Mouse (Mus musculus) forebrain, embryonic 16.5 days (tissue): ENCODE measurements around the gene Zranb3. TPM values are rescaled to one million over a fixed set of nuclear protein-coding genes. Genes with fewer than 3 reads are reported as not detected.
"Not testable (repeated sequence)": the region's sequence is repeated elsewhere in the genome, so short reads cannot be mapped to it uniquely, and the experiment has no call there.

ENCODE experiments used
- ATAC-seq: fragments of 200-750 bp; cut with Nextera tagmentation; 2 replicates; pipeline ENCODE4 v1.8.0; 2017; ENCODE audit warnings: mild to moderate bottlenecking, moderate library complexity
- H3K27ac ChIP-seq: fragments of 300-500 bp; sonication (generic); 2 replicates; pipeline ENCODE4 v1.5.1; 2014; ENCODE audit warnings: low read length, control low read depth
- H3K27me3 ChIP-seq: fragments of 300-500 bp; sonication (generic); replicated peaks from 2 replicates; pipeline ENCODE4 v1.6.1; 2014; ENCODE audit warnings: low read length; ENCODE audit not compliant: control insufficient read depth, insufficient read depth
- H3K36me3 ChIP-seq: fragments of 300-500 bp; sonication (generic); 2 replicates; pipeline ENCODE4 v1.6.1; 2014; ENCODE audit not compliant: control insufficient read depth, insufficient read depth
- H3K4me1 ChIP-seq: fragments of 300-500 bp; sonication (generic); replicated peaks from 2 replicates; pipeline ENCODE4 v1.6.1; 2014; ENCODE audit warnings: low read length; ENCODE audit not compliant: control insufficient read depth, insufficient read depth
- H3K4me2 ChIP-seq: fragments of 300-500 bp; sonication (generic); 2 replicates; pipeline ENCODE4 v1.6.1; 2014; ENCODE audit warnings: mild to moderate bottlenecking, low read length, control low read depth
- H3K4me3 ChIP-seq: fragments of 300-500 bp; sonication (generic); replicated peaks from 2 replicates; pipeline ENCODE4 v1.5.1; 2014; ENCODE audit warnings: mild to moderate bottlenecking, low read length, control low read depth
- H3K9ac ChIP-seq: fragments of 300-500 bp; sonication (generic); replicated peaks from 2 replicates; pipeline ENCODE4 v1.6.1; 2014; ENCODE audit warnings: low read depth, low read length, control low read depth
- H3K9me3 ChIP-seq: fragments of 300-500 bp; sonication (generic); 2 replicates; pipeline ENCODE4 v1.6.1; 2016; ENCODE audit warnings: low read length; ENCODE audit not compliant: control insufficient read depth
- WGBS: fragments of 180-500 bp; shearing (Covaris S2); extraction: QIAGEN DNeasy Blood & Tissue Kit; methylation state at CpG from one replicate; pipeline ENCODE4 v1.1.7; 2014; 5-methylcytosine and 5-hydroxymethylcytosine counted together
- polyA plus RNA-seq: library from polyadenylated mRNA; unstranded; fragments of >200 nt; fragmentation: Nextera tagmentation; extraction: Ambion mirVana; gene quantifications from 2 replicates; pipeline ENCODE4 v1.2.1, GENCODE M21; 2015

Gene Zranb3
- polyA plus RNA-seq, 1 experiment from 2014 or later, result 4.7 TPM

- Histone ChIP-seq H3K27ac (peak overlapping the region; percentile 65), H3K27me3 (no peaks in the 10 kb centered on the region), H3K4me1 (peaks cover 12% of the 10 kb centered on the region), H3K4me2 (no peak overlapping the region; the same call in 1 of the 2 replicates), H3K9me3 (no peaks in the 10 kb centered on the region), H3K9ac (no peak overlapping the region), H3K4me3 (no peak overlapping the region), H3K36me3 (no peaks in the 10 kb centered on the region)
- WGBS, result 24% methylated on average over 5 of the region's 5 CpGs
- ATAC-seq, result peak; percentile 59; the same call in 1 of the 2 replicates
Measured at GRCm38 (mm10) chr1:127958801-127959200, 144.0 kb downstream of the Zranb3 start.

DNA sequence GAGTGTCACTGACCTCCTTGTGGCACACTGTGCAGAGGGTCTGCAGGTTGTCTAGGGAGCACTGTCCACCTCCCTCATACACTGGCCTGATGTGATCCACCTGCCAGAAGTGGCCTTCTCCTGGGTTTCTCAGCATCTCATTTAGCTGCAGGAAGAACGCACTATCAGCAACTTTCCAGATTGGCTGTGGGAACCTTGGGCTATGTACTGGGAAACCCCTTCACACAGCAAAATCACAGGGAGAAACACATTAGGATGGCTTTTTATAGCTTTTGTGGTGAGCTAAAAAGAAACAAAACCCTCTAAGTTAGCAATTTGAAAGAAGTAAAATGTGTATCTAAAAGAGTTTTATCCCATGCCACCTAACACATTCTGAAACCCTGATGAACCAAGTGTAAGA is 146.3 kb downstream of the Zranb3 start:
- ATAC-seq, result no peak
- Histone ChIP-seq H3K4me1 (peaks cover 12% of the 10 kb centered on the region), H3K9ac (no peak overlapping the region), H3K4me2 (no peak overlapping the region), H3K9me3 (no peaks in the 10 kb centered on the region), H3K4me3 (no peak overlapping the region), H3K36me3 (no peaks in the 10 kb centered on the region), H3K27me3 (no peaks in the 10 kb centered on the region), H3K27ac (no peak overlapping the region)
- WGBS, result 91% methylated on average over 1 of the region's 1 CpGs

DNA sequence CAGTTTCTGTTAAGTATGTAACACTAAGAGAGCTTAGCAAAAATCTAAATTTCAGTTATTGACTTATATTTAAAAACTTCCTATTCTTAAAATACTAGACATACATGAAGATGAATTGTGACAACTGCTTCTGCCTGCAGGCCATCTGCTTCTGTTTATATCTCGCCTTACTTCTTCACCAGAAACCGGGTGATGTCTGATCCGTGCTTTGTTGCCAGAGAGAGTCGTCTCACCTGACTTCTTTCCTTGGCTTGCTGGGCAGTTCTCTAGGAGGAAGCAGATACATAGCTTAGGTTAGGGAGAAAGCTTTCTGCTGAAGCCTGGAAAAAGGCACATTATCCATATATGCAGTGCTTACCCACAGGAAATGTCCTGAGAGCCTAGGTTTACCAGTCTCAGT is 148.0 kb downstream of the Zranb3 start:
- no peak overlapping the region for H3K4me3 ChIP-seq
- H3K9ac ChIP-seq, result no peak overlapping the region
- WGBS, result 72% methylated on average over 4 of the region's 4 CpGs

GRCm38 (mm10) chr1:127954198-127954597 is 148.6 kb downstream of the Zranb3 start:
- H3K9ac ChIP-seq, H3K27me3 ChIP-seq, H3K27ac ChIP-seq, H3K36me3 ChIP-seq, H3K4me2 ChIP-seq, H3K4me3 ChIP-seq, H3K9me3 ChIP-seq, H3K4me1 ChIP-seq, ATAC-seq: not testable (repeated sequence)
- WGBS, result 73% methylated on average over 4 of the region's 4 CpGs

More for the DNA sequence above, 148.0 kb downstream of the Zranb3 start:
- H3K4me1 ChIP-seq, result peaks cover 10% of the 10 kb centered on the region
- no peaks in the 10 kb centered on the region for H3K27me3 ChIP-seq
- H3K36me3 ChIP-seq, result no peaks in the 10 kb centered on the region
- ATAC-seq, result no peak
- H3K9me3 ChIP-seq, result no peaks in the 10 kb centered on the region
- no peak overlapping the region for H3K4me2 ChIP-seq
- no peak overlapping the region for H3K27ac ChIP-seq

DNA sequence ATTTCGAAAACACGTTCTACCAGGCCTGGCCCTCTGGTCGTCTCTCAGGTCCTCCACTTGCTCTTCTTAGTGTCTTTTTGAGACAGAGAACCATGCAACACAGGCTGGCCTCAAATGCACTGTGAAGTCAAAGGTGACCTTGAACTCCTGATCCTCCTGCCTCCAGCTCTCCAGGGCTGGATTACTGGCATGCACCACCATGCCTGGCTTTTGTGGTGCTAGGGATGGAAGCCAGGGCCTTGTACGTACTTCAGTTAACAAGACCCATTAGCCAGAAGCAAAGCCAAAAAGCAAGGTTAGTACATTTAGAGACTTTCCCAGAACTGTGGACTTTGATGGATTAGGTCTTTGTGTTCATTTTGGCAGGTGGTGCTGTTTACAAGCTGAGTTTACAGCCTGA is 150.6 kb downstream of the Zranb3 start:
- H3K36me3 ChIP-seq, result no peaks in the 10 kb centered on the region
- no peaks in the 10 kb centered on the region for H3K27me3 ChIP-seq
- 84% methylated on average over 4 of the region's 4 CpGs for WGBS
- no peak overlapping the region for H3K4me3 ChIP-seq
- no peak overlapping the region for H3K9ac ChIP-seq
- H3K27ac ChIP-seq, result no peak overlapping the region
- H3K4me2 ChIP-seq, result no peak overlapping the region
- H3K9me3 ChIP-seq, result 0 out of 2 replicates have a peak, but pooled peaks cover 4% of the 10 kb centered on the region
- no peaks in the 10 kb centered on the region for H3K4me1 ChIP-seq
- ATAC-seq, result no peak

DNA sequence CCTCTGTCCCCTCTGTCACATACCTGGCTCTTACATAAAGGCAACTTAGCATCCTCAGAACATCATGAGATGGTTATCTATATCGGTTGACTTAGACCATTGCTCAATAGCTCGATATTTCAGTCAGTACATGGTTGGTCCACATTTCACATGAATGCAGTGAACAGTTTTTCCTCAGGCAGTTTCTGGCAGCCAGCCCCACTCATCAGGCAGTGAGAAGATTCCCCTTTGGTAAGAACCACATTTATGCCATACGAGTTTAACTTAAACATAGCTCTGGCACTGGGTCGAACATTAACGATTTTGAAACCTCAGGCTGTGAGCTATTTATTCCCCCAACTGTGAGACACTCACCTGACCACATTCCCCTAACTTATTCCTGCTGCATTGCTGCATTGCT is 154.1 kb downstream of the Zranb3 start:
- H3K27ac ChIP-seq, result no peak overlapping the region
- H3K4me2 ChIP-seq, result no peak overlapping the region
- H3K9me3 ChIP-seq, result 0 out of 2 replicates have a peak, but pooled peaks cover 4% of the 10 kb centered on the region
- WGBS, result 79% methylated on average over 5 of the region's 5 CpGs
- no peaks in the 10 kb centered on the region for H3K27me3 ChIP-seq
- no peak overlapping the region for H3K4me3 ChIP-seq
- H3K36me3 ChIP-seq, result peaks cover 6% of the 10 kb centered on the region; the same call in 1 of the 2 replicates
- no peaks in the 10 kb centered on the region for H3K4me1 ChIP-seq
- H3K9ac ChIP-seq, result no peak overlapping the region
- no peak for ATAC-seq

GRCm38 (mm10) chr1:127946615-127947249 is 156.1 kb downstream of the Zranb3 start:
- Histone ChIP-seq H3K27me3 (no peaks in the 10 kb centered on the region), H3K9ac (no peak overlapping the region), H3K9me3 (0 out of 2 replicates have a peak, but pooled peaks cover 4% of the 10 kb centered on the region), H3K4me2 (no peak overlapping the region), H3K36me3 (peaks cover 13% of the 10 kb centered on the region), H3K27ac (no peak overlapping the region), H3K4me3 (no peak overlapping the region), H3K4me1 (no peaks in the 10 kb centered on the region)
- 79% methylated on average over 5 of the region's 5 CpGs for WGBS
- ATAC-seq, result no peak

GRCm38 (mm10) chr1:127945696-127946575 is 156.9 kb downstream of the Zranb3 start:
- Histone ChIP-seq H3K4me1 (no peaks in the 10 kb centered on the region), H3K9ac (no peak overlapping the region), H3K36me3 (peaks cover 17% of the 10 kb centered on the region), H3K27ac (no peak overlapping the region), H3K4me3 (no peak overlapping the region), H3K9me3 (0 out of 2 replicates have a peak, but pooled peaks cover 4% of the 10 kb centered on the region), H3K27me3 (no peaks in the 10 kb centered on the region), H3K4me2 (no peak overlapping the region)
- 82% methylated on average over 3 of the region's 3 CpGs for WGBS
- no peak for ATAC-seq

GRCm38 (mm10) chr1:127943516-127943915 is 159.3 kb downstream of the Zranb3 start:
- no peak overlapping the region for H3K27ac ChIP-seq
- 0 out of 2 replicates have a peak, but pooled peaks cover 4% of the 10 kb centered on the region for H3K9me3 ChIP-seq
- no peak overlapping the region for H3K9ac ChIP-seq
- H3K4me1 ChIP-seq, result no peaks in the 10 kb centered on the region
- H3K4me2 ChIP-seq, result no peak overlapping the region
- no peak overlapping the region for H3K4me3 ChIP-seq
- WGBS, result 88% methylated on average over 6 of the region's 6 CpGs
- H3K27me3 ChIP-seq, result no peaks in the 10 kb centered on the region
- peaks cover 38% of the 10 kb centered on the region for H3K36me3 ChIP-seq
- ATAC-seq, result no peak
